Mouse (Mus musculus): ENCODE results near the gene Tas1r3. TPM values are rescaled to one million over a fixed set of nuclear protein-coding genes. Genes with fewer than 3 reads are reported as not detected.

Gene Tas1r3
- polyA plus RNA-seq, 1 experiment from 2014 or later = 0.57 TPM

- Histone ChIP-seq H3K4me3 (peak overlapping the region; percentile 92; the same call in 1 of the 2 replicates), H3K9ac (peak overlapping the region; percentile 95), H3K27me3 (no peaks in the 10 kb centered on the region), H3K36me3 (peaks cover 15% of the 10 kb centered on the region), H3K27ac (no peak overlapping the region), H3K9me3 (no peaks in the 10 kb centered on the region), H3K4me2 (peak overlapping the region; percentile 97), H3K4me1 (replicated peaks) (peaks cover 60% of the 10 kb centered on the region)
- ATAC-seq (ENCODE audit: low FRiP score) = no peak
- 93% methylated on average over 2 of the region's 2 CpGs for WGBS
These were observed 13.8 kb downstream of the Tas1r3 start for GRCm38 (mm10) chr4:155849391-155849790.

- H3K9me3 ChIP-seq = no peaks in the 10 kb centered on the region
- peaks cover 7% of the 10 kb centered on the region for H3K36me3 ChIP-seq
- H3K9ac ChIP-seq = peak overlapping the region; percentile 95
- no peak for ATAC-seq (ENCODE audit: low FRiP score)
- H3K4me3 ChIP-seq = peak overlapping the region; percentile 92
- H3K4me1 ChIP-seq (replicated peaks) = peaks cover 60% of the 10 kb centered on the region
- no peak overlapping the region for H3K27ac ChIP-seq
- H3K27me3 ChIP-seq = no peaks in the 10 kb centered on the region
- WGBS = 59% methylated on average over 7 of the region's 7 CpGs
- peak overlapping the region; percentile 97 for H3K4me2 ChIP-seq
These were observed 14.6 kb downstream of the Tas1r3 start for GRCm38 (mm10) chr4:155848434-155849095.

GRCm38 (mm10) chr4:155847591-155848352 is 15.4 kb downstream of the Tas1r3 start:
- H3K4me3 ChIP-seq = peak overlapping the region; percentile 92
- H3K4me1 ChIP-seq (replicated peaks) = peaks cover 60% of the 10 kb centered on the region
- peaks cover under 1% of the 10 kb centered on the region; the same call in 1 of the 2 replicates for H3K27me3 ChIP-seq
- no peaks in the 10 kb centered on the region for H3K9me3 ChIP-seq
- 1% methylated on average over 57 of the region's 69 CpGs for WGBS
- no peaks in the 10 kb centered on the region; the same call in 1 of the 2 replicates for H3K36me3 ChIP-seq
- peak; percentile 55 for ATAC-seq (ENCODE audit: low FRiP score)
- H3K9ac ChIP-seq = peak overlapping the region; percentile 95
- peak overlapping the region; percentile 90 for H3K27ac ChIP-seq
- H3K4me2 ChIP-seq = peak overlapping the region; percentile 97

- H3K4me3 ChIP-seq = peak within 1 kb of the TSS; percentile 92
- H3K4me1 ChIP-seq (replicated peaks) = peaks cover 54% of the 10 kb centered on the region
- H3K36me3 ChIP-seq = no peaks in the 10 kb centered on the region
- peak; percentile 87 for ATAC-seq (ENCODE audit: low FRiP score)
- H3K4me2 ChIP-seq = peak within 1 kb of the TSS; percentile 97
- WGBS = 3% methylated on average over 51 of the region's 65 CpGs
- no peaks in the 10 kb centered on the region for H3K9me3 ChIP-seq
- H3K27ac ChIP-seq = peak within 1 kb of the TSS; percentile 90
- H3K27me3 ChIP-seq = peaks cover 5% of the 10 kb centered on the region
- H3K9ac ChIP-seq = peak within 1 kb of the TSS; percentile 95
These were observed 16.1 kb downstream of the Tas1r3 start, which contains the start of gene Dvl1 for GRCm38 (mm10) chr4:155846871-155847578. Gene Dvl1, plus strand, starts transcription at chr4:155847402.

GRCm38 (mm10) chr4:155843231-155843630 is 19.9 kb downstream of the Tas1r3 start:
- H3K36me3 ChIP-seq = no peaks in the 10 kb centered on the region
- no peak overlapping the region for H3K4me3 ChIP-seq
- 94% methylated on average over 5 of the region's 5 CpGs for WGBS
- peaks cover 22% of the 10 kb centered on the region for H3K27me3 ChIP-seq
- H3K4me1 ChIP-seq (replicated peaks) = peaks cover 43% of the 10 kb centered on the region
- H3K9me3 ChIP-seq = no peaks in the 10 kb centered on the region
- H3K9ac ChIP-seq = no peak overlapping the region
- H3K27ac ChIP-seq = no peak overlapping the region
- ATAC-seq (ENCODE audit: low FRiP score) = no peak
- H3K4me2 ChIP-seq = no peak overlapping the region

GRCm38 (mm10) chr4:155841651-155842270 is 21.4 kb downstream of the Tas1r3 start:
- Histone ChIP-seq H3K27me3 (peaks cover 22% of the 10 kb centered on the region), H3K4me2 (peak overlapping the region; percentile 60), H3K27ac (no peak overlapping the region), H3K36me3 (no peaks in the 10 kb centered on the region), H3K9ac (0 out of 2 replicates have a peak overlapping the region, but pooled peaks have one; percentile 8), H3K4me1 (replicated peaks) (peaks cover 36% of the 10 kb centered on the region), H3K4me3 (peak overlapping the region; percentile 36; the same call in 1 of the 2 replicates), H3K9me3 (no peaks in the 10 kb centered on the region)
- 35% methylated on average over 38 of the region's 38 CpGs for WGBS
- ATAC-seq (ENCODE audit: low FRiP score) = no peak

GRCm38 (mm10) chr4:155841003-155841454 is 22.1 kb downstream of the Tas1r3 start:
- Histone ChIP-seq H3K9ac (peak overlapping the region; percentile 67), H3K27me3 (peaks cover 22% of the 10 kb centered on the region), H3K27ac (no peak overlapping the region), H3K36me3 (no peaks in the 10 kb centered on the region), H3K4me3 (peak overlapping the region; percentile 36), H3K9me3 (no peaks in the 10 kb centered on the region), H3K4me2 (peak overlapping the region; percentile 60), H3K4me1 (replicated peaks) (peaks cover 30% of the 10 kb centered on the region)
- under 1% methylated on average over 32 of the region's 32 CpGs for WGBS
- ATAC-seq (ENCODE audit: low FRiP score) = peak; percentile 32; the same call in 1 of the 2 replicates

GRCm38 (mm10) chr4:155840076-155841002 is 22.8 kb downstream of the Tas1r3 start:
- H3K27me3 ChIP-seq = peaks cover 22% of the 10 kb centered on the region
- H3K4me2 ChIP-seq = peak overlapping the region; percentile 60
- no peaks in the 10 kb centered on the region for H3K36me3 ChIP-seq
- peak overlapping the region; percentile 67 for H3K9ac ChIP-seq
- H3K4me1 ChIP-seq (replicated peaks) = peaks cover 26% of the 10 kb centered on the region
- H3K27ac ChIP-seq = peak overlapping the region; percentile 35; the same call in 1 of the 2 replicates
- H3K4me3 ChIP-seq = peak overlapping the region; percentile 36
- 7% methylated on average over 8 of the region's 8 CpGs for WGBS
- H3K9me3 ChIP-seq = no peaks in the 10 kb centered on the region
- no peak for ATAC-seq (ENCODE audit: low FRiP score)

GRCm38 (mm10) chr4:155839483-155839910 is 23.7 kb downstream of the Tas1r3 start, which contains the start of gene Mxra8:
Gene Mxra8, plus strand, starts transcription at chr4:155839680.
- H3K27me3 ChIP-seq = peaks cover 22% of the 10 kb centered on the region
- no peaks in the 10 kb centered on the region for H3K9me3 ChIP-seq
- 0 out of 2 replicates have a peak, but pooled peaks have one; percentile 40 for ATAC-seq (ENCODE audit: low FRiP score)
- H3K4me2 ChIP-seq = peak within 1 kb of the TSS; percentile 60
- WGBS = under 1% methylated on average over 16 of the region's 16 CpGs
- H3K36me3 ChIP-seq = no peaks in the 10 kb centered on the region
- H3K27ac ChIP-seq = peak within 1 kb of the TSS; percentile 35; the same call in 1 of the 2 replicates
- H3K4me1 ChIP-seq (replicated peaks) = peaks cover 26% of the 10 kb centered on the region
- peak within 1 kb of the TSS; percentile 67 for H3K9ac ChIP-seq
- H3K4me3 ChIP-seq = peak within 1 kb of the TSS; percentile 36

- H3K9ac ChIP-seq = no peak overlapping the region; the same call in 1 of the 2 replicates
- H3K9me3 ChIP-seq = no peaks in the 10 kb centered on the region
- no peak overlapping the region for H3K4me3 ChIP-seq
- peaks cover 22% of the 10 kb centered on the region for H3K27me3 ChIP-seq
- no peaks in the 10 kb centered on the region; the same call in 1 of the 2 replicates for H3K36me3 ChIP-seq
- H3K27ac ChIP-seq = no peak overlapping the region
- WGBS = 68% methylated on average over 8 of the region's 8 CpGs
- H3K4me2 ChIP-seq = no peak overlapping the region
- no peak for ATAC-seq (ENCODE audit: low FRiP score)
- H3K4me1 ChIP-seq (replicated peaks) = peaks cover 35% of the 10 kb centered on the region
These were observed 24.7 kb downstream of the Tas1r3 start for GRCm38 (mm10) chr4:155838187-155839153.

Data from hindbrain, embryonic 13.5 days (tissue).